Mouse (Mus musculus) small intestine, adult 2 months (tissue): Measurements from ENCODE around the gene Sox15.
A peak's percentile ranks its signal among the peaks of the same experiment; 100 is the strongest.

ENCODE experiments used
- CTCF ChIP-seq: fragments of 200-500 bp; IDR thresholded peaks from 2 replicates; pipeline ENCODE4 v1.5.1; 2012; ENCODE audit warnings: low read depth, mild to moderate bottlenecking, control low read depth, inconsistent platforms, low read length, moderate library complexity, mixed read lengths; ENCODE audit not compliant: insufficient replicate concordance, insufficient read length; ENCODE audit errors: extremely low read depth
- POLR2A ChIP-seq: fragments of 200-500 bp; IDR thresholded peaks from 2 replicates; pipeline ENCODE4 v1.6.1; 2012; ENCODE audit warnings: low read depth, mild to moderate bottlenecking, control low read depth, inconsistent platforms, low read length, moderate library complexity

- TF ChIP-seq CTCF (no peak), POLR2A (peak; percentile 35; the same call in 1 of the 2 replicates)
These were observed 40.5 kb downstream of the Sox15 start, which contains the start of the genes Tnfsf12 and Tnfsfm13 for GRCm38 (mm10) chr11:69695361-69696181.
